Mouse (Mus musculus) thymus, adult 18-20 months (tissue): ENCODE results near the gene Anapc7.
"Not testable (repeated sequence)": the region's sequence is repeated elsewhere in the genome, so short reads cannot be mapped to it uniquely, and the experiment has no call there.

ENCODE experiments used
- DNase-seq, 2 experiments: peaks; one replicate each; pipeline ENCODE4 v3.0.0; 2022; ENCODE audit warnings: mixed read lengths in 2 of 2

The Anapc7 gene

GRCm38 (mm10) chr5:122453188-122453587 is 31.7 kb downstream of the Anapc7 start:
- no peak for DNase-seq

DNA sequence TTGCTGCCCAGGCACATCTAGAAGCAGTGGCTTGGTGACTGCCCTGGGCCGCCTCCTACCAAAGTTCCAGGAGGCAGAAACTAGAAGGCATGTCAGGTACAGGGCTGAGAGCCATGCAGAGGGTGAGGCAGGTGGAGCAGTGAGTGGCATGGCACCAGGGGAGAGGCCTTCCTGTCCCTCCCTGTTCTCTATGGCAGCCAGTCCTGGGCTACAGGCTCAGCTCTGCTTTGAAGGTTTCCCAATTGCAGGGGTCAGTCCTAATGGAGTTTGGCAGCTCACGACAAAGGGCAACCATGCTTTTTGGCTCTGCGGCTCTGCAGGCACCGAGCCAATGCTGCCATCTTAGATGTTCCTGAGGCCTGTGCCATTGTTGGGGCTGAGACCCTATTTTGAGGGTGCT is 32.9 kb downstream of the Anapc7 start:
- no peak for DNase-seq

GRCm38 (mm10) chr5:122454883-122455282 is 33.4 kb downstream of the Anapc7 start:
- no peak for DNase-seq

GRCm38 (mm10) chr5:122455584-122455983 is 34.1 kb downstream of the Anapc7 start:
- no peak for DNase-seq

- DNase-seq = not testable (repeated sequence)
These were observed 35.6 kb downstream of the Anapc7 start for GRCm38 (mm10) chr5:122457054-122457453.

DNA sequence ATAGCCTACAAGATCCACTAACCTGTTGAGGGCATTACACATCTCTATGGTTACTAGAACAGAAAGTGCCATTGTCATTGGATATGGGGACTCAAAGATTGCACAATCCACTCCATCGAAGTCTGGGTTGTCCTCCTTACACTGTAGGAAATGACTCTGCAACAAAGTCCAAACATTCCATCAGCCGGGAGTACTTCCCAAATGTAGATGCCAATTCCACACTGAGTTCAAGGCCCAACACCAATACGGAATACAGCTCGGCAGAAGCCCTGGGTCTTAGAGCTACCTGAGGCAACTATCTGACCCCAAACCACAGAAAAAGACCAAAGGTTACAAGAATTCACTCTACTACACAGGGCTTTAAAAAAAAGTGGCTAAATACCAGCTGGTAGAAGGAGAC is 36.6 kb downstream of the Anapc7 start:
- DNase-seq = no peak

GRCm38 (mm10) chr5:122459335-122459734 is 37.8 kb downstream of the Anapc7 start:
- no peak for DNase-seq

DNA sequence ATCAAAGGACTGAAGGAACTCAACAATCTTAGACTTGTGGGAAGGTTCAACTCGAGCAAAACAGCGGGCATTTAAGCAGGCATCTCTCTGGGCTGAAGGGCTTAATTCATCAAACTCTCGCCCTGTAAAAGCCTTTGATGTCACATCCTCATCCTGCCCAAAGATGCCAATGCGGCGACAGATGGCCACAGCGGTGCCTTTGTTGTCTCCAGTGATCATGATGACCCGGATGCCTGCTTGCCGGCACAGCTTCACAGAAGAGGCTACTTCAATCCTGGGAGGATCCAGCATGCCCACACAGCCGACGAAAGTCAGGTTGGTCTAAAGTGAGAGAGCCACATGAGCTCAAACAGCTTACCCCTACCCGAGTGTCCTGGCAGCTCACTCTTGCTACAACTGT is 39.2 kb downstream of the Anapc7 start:
- DNase-seq = no peak

DNA sequence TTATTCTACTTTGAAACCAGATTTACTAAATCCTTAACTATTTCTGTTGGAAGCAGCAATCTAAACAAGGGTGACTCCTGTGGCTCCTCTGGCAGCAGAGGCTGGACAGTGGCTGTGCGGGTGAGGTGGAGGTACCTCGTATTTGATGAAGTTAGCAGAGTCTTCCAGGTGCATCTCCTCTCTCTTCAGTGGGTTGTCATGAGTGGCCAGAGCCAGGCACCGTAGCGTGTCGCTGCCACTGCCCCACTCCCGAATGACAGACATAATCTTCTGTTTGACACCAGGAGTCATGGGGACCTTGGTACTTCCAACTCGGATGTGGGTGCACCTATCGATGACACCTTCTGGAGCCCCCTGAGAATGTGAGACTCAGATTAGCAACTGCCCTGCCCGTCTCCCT is 39.9 kb downstream of the Anapc7 start:
- no peak for DNase-seq

DNA sequence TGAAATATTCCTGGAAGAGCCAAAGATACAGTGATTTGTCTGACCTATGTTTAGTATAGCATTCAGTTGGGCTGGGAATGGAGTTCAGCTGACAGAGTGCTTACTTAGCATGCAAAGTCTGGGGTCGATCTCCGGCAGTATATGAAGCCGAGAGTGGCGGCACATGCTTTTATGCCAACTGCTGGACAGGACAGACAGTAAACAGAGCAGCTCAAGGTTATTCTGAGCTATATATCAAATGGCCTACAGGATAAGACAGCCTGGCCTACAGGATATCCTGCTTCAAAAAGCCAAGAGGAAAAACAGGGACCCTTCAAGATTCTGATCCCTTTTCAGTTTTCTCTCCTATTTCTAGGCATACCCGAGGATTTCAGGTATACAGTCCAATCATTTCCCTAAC is 50.2 kb downstream of the Anapc7 start:
- no peak for DNase-seq

- no peak for DNase-seq
These were observed 53.3 kb downstream of the Anapc7 start for GRCm38 (mm10) chr5:122474643-122475363.

DNA sequence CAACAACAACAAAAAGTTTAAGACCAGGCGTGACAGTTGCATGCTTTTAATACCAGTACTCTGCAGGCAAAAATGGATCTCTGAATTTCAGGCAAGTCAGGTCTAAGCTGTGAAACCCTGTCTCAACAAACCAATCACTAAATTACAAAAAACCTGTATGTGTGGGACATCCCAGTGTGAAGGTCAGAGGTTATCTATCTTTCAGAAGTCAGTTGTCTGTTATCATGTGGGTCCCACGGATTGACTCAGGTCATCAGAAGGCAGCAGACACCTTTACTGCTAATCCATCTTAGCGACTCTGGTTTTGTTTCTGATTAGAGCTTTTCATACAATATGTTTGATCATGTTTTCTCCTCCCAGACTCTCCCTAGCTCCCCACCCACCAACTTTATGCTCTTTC is 54.6 kb downstream of the Anapc7 start:
- DNase-seq = no peak

GRCm38 (mm10) chr5:122477492-122477891 is 56.0 kb downstream of the Anapc7 start:
- no peak for DNase-seq

GRCm38 (mm10) chr5:122479131-122479530 is 57.6 kb downstream of the Anapc7 start:
- DNase-seq = no peak

DNA sequence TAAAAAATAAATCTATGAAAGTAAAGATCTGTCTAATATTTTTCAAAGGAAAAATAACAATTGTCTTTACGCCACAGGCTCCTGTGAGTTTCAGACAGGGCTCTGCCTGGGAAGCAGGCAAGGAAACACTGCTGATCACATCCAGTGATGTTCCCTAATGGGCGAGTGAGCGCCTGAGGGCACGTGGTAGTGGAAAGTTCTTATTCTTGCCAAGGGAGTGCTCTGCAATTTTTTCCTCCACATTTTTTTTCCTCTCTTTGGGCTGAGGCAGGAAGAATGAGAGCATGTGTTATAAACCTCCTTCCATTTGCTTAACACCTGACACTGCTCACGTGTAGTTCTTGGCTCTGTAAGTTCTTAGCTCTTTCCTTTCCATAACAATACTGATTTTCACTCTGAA is 60.4 kb downstream of the Anapc7 start:
- DNase-seq = no peak

- no peak for DNase-seq
These were observed 61.4 kb downstream of the Anapc7 start for GRCm38 (mm10) chr5:122482733-122483391.

DNA sequence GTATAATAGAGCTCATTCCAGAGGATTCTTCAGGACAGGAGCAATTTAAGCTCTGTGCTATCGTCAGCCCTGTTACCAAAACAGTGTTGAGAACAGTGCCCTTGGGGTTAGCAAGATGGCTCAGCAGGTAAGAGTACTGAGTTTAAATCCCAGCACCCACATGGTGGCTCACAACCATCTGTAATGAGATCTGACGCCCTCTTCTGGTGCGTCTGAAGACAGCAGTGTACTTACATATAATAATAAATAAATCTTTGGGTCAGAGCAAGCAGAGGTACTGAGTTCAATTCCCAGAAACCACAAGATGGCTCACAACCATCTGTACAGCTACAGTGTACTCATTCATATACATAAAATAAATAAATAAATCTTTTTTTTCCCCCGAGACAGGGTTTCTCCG is 64.8 kb downstream of the Anapc7 start:
- DNase-seq = not testable (repeated sequence)

- no peak for DNase-seq
These were observed 66.3 kb downstream of the Anapc7 start for GRCm38 (mm10) chr5:122487825-122488224.

DNA sequence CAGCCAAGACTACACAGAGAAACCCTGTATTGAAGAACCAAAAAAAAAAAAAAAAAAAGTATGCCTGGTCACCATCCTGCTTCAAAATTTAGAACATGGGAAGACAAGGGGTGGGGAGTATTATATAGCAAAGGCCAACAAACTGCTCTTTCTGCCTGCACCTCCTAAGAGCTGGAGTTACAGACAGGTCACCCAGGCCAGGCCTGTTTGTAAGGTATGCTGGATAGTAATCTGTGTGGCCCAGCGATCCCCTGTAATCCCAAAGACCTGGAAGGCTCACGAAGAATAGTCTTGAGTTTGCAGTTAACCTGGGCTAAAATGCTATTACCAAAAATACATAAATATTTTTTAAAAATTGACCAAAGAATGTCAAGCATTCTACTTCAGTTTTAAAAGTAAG is 68.7 kb downstream of the Anapc7 start:
- DNase-seq = no peak

- no peak for DNase-seq
These were observed 69.9 kb downstream of the Anapc7 start for GRCm38 (mm10) chr5:122491385-122491784.

GRCm38 (mm10) chr5:122493035-122493434 is 71.5 kb downstream of the Anapc7 start:
- DNase-seq = no peak

- DNase-seq = no peak
These were observed 73.0 kb downstream of the Anapc7 start for GRCm38 (mm10) chr5:122494449-122494848.
